Mouse (Mus musculus) gastrocnemius, postnatal 4 days (tissue): Measurements from ENCODE around the gene Btg1-ps1. TPM values are rescaled to one million over a fixed set of nuclear protein-coding genes. Genes with fewer than 3 reads are reported as not detected.
"Not testable (repeated sequence)": the region's sequence is repeated elsewhere in the genome, so short reads cannot be mapped to it uniquely, and the experiment has no call there.

ENCODE experiments used
- DNase-seq, 2 experiments: peaks; one replicate each; pipeline ENCODE4 v3.0.0; 2021 to 2022; ENCODE audit warnings: low spot score in 2 of 2, mixed read lengths in 2 of 2
- long read RNA-seq, 2 experiments: library from polyadenylated mRNA; stranded (forward); transcript quantifications; one replicate each; pipeline ENCODE4 v2.0.0; 2021
- total RNA-seq, 2 experiments: library from RNA; stranded (reverse); gene quantifications; 2 replicates each; pipeline ENCODE4 v1.2.3; 2021

Gene Btg1-ps1
- not detected for total RNA-seq
- long read RNA-seq, experiment 1, result 0 reads
- long read RNA-seq, experiment 2, result 0 reads

DNA sequence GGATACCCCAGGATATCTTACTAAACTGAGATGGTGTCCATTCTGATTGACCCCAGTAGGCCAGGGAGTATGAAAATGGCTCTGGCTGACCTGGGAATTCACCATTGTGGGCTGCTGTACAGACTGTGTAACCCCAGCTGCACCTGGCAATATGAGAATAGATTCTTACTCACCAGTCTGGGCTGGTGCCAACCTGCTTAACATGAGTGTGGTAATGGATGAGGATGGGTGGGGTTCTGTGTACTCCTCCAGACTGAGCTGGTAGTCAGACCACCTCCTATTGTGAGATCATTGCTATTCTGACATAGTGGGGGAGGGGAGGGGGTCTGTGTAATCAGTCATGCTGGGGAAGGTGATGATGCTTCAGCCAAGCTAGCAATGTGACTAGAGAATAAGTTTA, at the start of gene Btg1-ps1:
Btg1-ps1 (minus strand) TSS at position 219 of the 400 bp plus-strand sequence.
- not testable (repeated sequence) for DNase-seq

DNA sequence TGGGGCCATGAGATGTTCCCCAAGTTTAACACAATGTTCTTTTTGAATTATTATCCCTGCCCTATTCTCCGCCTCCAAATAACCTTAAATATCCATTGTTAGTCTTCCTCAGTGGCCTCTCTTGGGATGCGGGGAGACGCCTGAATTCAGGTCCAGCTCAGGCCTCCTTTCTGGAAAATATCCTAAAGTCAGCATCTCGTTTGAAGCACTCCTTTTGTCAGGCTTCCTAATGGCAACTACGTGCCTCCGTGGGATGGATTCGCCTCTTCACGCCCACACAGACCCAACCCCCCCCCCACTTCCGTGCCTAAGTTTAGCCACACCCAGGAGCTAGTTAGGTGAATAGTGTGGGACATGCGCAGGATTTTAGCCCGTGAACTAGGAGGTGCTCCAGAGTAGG, 47.6 kb upstream of the Btg1-ps1 start, which contains the start of gene Rhox10:
Rhox10 (plus strand) TSS at position 301 of the 400 bp plus-strand sequence.
- DNase-seq, result no peak

DNA sequence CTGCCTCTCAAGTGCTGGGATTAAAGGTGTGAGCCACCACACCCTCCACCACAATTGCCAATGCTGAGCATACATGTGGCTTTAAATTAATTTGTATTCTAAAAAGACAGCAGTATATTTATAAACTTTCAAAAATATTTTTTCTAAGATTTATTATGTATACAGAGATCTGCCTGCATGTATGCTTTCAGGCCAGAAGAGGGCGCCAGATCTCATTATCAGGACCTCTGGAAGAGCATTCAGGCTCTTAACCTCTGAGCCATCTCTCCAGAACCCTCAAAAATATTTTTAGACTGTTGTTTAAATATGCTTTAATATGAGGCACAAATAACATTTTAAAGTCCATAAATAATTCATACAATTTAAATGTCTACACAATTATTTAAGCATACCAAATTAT, 42.9 kb upstream of the Btg1-ps1 start:
- DNase-seq, result no peak

DNA sequence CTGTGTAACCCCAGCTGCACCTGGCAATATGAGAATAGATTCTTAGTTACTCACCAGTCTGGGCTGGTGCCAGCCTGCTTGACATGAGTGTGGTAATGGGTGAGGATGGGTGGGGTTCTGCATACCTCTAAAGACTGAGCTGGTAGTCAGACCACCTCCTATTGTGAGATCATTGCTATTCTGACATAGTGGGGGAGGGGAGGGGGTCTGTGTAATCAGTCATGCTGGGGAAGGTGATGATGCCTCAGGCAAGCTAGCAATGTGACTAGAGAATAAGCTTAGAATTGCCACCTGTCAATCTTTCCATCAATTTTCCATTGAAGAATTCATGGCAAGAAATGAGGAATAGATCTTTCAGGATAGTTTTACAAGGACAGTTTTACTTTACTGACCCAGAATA, 24.4 kb upstream of the Btg1-ps1 start, which contains the start of gene Btg1-ps2:
Btg1-ps2 (minus strand) TSS at position 101 of the 400 bp plus-strand sequence.
- not testable (repeated sequence) for DNase-seq

DNA sequence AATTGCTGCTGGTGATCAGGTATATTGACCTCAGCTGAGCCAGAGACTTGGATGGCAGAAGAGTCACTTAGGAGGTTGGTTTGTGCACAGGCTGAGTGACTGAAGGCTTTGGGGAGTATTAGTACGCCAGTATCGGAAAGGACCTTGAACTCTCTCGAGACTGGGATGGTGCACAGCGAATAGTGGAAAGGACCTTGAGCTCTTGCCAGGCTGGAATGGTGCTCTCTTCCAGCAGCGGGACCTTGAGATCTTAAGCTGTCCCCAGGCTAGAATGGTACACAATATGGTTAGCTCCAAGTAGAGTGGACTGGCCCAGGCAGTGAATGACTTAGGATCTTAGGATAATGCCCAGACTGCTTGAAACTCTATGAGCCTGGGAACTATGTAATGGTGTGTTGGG, 21.1 kb upstream of the Btg1-ps1 start:
- DNase-seq, result no peak

DNA sequence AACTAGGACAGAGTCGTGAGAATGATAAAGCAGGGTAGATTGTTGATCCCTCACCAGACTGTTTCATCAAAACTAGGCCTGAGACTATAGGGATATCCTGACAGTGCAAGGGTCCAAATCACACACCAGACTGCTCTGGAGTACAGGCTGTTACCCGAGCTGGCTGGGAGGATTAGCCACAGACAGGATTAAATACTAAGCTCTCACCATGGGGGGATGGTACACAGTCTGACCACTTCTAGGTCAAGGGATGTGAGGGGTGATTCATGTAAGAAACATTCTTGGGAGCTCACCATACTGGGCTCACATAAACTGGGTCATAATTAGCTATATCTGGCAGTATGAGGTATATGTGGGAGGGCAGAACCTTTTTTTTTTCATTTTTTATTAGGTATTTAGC, 15.2 kb upstream of the Btg1-ps1 start:
- DNase-seq, result no peak

DNA sequence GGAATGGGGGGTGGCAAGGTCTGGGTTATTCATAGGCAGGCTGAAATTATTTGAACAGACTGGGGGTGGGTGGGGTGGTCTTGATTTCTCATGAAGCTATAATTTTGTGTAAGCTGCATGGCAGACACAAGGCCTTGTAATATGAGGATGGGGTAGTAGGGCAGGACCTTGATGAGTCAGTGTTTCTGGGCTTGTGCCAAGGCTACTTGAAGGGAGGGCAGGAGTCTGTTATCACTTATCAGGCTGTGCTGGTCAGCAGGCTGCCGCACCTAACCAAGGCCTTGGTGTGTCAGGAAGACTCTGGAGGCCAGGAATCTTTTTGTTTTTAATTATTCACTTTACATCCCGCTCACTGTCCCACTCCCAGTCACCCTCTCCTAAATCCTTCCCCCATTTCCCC, 9.9 kb downstream of the Btg1-ps1 start:
- no peak for DNase-seq

Other genes with a start within 250 kb of the Btg1-ps1 start
- not detected for gene Rhox5, start 214.0 kb downstream of the Btg1-ps1 start, total RNA-seq
- not detected for gene Rhox6, start 191.9 kb downstream of the Btg1-ps1 start, total RNA-seq
- not detected for gene Rhox7a, start 187.1 kb downstream of the Btg1-ps1 start, total RNA-seq
- gene Rhox8, start 139.9 kb downstream of the Btg1-ps1 start, total RNA-seq, result not detected
- gene Rhox7b, start 121.6 kb downstream of the Btg1-ps1 start, total RNA-seq, result not detected
- gene Rhox9, start 117.0 kb downstream of the Btg1-ps1 start, total RNA-seq, result not detected
- gene Btg1-ps2, start 24.3 kb upstream of the Btg1-ps1 start, total RNA-seq, result not detected
- not detected for gene Rhox10, start 47.7 kb upstream of the Btg1-ps1 start, total RNA-seq
- gene Rhox11, start 66.3 kb upstream of the Btg1-ps1 start, total RNA-seq, result not detected
- not detected for gene Rhox12, start 92.1 kb upstream of the Btg1-ps1 start, total RNA-seq
- not detected for gene Rhox13, start 102.4 kb upstream of the Btg1-ps1 start, total RNA-seq
- 10 to 100 TPM; 11.6 to 12.7 TPM for gene Zbtb33, start 171.0 kb upstream of the Btg1-ps1 start, total RNA-seq
- gene Tmem255a, start 233.6 kb upstream of the Btg1-ps1 start, total RNA-seq, result 10 to 100 TPM; 23.8 to 69.5 TPM